Mouse (Mus musculus) erythroblast, embryonic 14.5 days (primary cell): Measurements from ENCODE around the gene Cadm1.

Experiments used
- GATA1 ChIP-seq: IDR thresholded peaks from 2 replicates; pipeline ENCODE4 v1.6.1; 2012; ENCODE audit warnings: low read length, inconsistent platforms, mixed read lengths
- TAL1 ChIP-seq: IDR thresholded peaks from 3 replicates; pipeline ENCODE4 v1.6.1; 2012; ENCODE audit warnings: low read length, inconsistent platforms, mixed read lengths

DNA sequence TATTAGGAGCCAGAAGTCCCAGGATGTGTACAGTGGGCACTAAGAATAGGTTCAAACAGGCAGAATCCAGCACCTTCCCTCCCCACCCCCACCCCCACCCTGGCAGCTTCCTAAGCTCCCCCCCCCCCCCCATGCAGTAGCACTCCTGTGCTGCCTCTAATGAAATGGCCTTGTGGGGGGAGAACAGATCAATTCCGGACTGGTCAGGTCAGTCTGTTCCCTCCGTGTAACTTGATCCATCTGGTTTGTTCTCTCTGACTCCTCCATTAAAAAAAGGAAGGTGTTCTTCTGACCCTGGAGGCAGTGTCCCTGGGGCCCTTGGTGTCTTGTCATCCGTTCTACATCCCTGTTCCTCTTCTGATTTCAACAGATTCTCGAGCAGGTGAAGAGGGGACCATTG lies 317.8 kb downstream of the Cadm1 start:
- TF ChIP-seq TAL1 (no peak), GATA1 (no peak)
